Mouse (Mus musculus): ENCODE results near the gene Tom1. TPM values are rescaled to one million over a fixed set of nuclear protein-coding genes. Genes with fewer than 3 reads are reported as not detected.

The Tom1 gene
- polyA plus RNA-seq, 1 experiment from 2014 or later, result 44.9 TPM

DNA sequence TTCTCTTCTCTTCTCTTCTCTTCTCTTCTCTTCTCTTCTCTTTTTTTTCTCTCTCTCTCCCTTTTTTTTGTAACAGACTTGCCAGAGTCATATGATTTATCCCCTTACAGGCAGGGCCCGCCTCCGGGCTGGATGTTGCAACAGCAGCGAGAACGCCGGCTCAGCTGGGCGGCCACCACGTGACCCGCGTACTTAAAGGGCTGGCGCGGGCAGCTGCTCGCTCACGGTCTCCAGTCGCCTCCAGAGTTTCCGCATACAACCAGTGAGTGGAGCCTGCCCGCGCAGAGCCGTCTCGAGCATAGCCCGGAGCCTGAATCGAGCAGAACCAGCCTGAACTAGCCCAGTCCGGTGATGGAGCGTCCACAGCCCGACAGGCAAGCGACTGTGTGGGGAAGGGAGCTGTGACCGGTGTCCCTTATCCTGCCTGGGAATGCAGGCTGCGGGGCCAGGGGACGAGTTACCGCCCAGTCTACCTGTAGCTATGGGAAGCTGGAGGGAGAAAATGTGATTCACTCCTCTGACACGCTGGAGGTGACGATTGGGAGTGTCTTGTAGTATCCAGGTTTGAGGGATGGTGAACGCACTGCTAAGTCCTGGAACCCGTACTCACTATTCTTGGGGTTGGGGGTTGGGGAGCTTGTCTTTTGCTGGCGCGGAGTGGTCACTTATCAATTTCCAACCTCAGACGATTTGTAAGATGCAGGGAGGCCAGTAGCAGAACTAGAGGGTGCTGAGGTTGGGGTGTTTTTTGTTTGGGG, 60.1 kb downstream of the Tom1 start, which contains the start of gene Hmox1:
Gene Hmox1, plus strand, starts transcription at position 223 of the 758 bp plus-strand sequence.
- WGBS, result 1% methylated on average over 36 of the region's 36 CpGs
- peak within 1 kb of the TSS; percentile 87 for H3K4me2 ChIP-seq (ENCODE audit: low read depth, low read length)

DNA sequence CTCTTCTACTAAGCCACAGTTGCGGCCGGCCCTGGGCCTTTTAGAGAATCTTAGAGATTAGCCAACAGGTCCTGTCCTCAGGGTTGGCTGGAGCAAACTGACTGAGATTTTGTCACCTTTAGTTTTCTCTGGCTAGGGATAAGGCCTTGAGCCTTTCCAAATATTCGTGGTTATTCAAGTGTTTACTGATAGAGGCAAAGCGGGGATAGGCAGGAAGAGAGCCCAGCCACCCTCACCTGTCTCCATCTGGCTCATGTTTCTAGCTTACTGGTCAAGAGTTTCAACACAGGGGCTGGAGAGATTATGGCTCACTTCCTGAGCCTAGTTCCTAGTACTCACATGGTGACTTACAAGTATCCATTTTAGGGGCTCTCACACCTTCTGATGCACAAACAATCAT, 69.5 kb downstream of the Tom1 start:
- Histone ChIP-seq H3K9ac (ENCODE audit: low read depth, low read length) (no peak overlapping the region), H3K27me3 (replicated peaks; ENCODE audit: control insufficient read depth, insufficient read depth, low read length) (no peaks in the 10 kb centered on the region), H3K4me2 (ENCODE audit: low read depth, low read length) (no peak overlapping the region), H3K27ac (ENCODE audit: low read length) (no peak overlapping the region), H3K36me3 (ENCODE audit: control insufficient read depth, insufficient read depth, low read length) (no peaks in the 10 kb centered on the region), H3K4me1 (ENCODE audit: control insufficient read depth, insufficient read depth, low read length) (no peaks in the 10 kb centered on the region), H3K9me3 (ENCODE audit: control insufficient read depth, low read length) (no peaks in the 10 kb centered on the region), H3K4me3 (ENCODE audit: low read length) (no peak overlapping the region)
- WGBS, result 81% methylated on average over 4 of the region's 4 CpGs
- ATAC-seq, result no peak

More for the DNA sequence above, 60.1 kb downstream of the Tom1 start, which contains the start of gene Hmox1:
- ATAC-seq, result peak; percentile 94
- Histone ChIP-seq H3K4me1 (ENCODE audit: control insufficient read depth, insufficient read depth, low read length) (peaks cover 16% of the 10 kb centered on the region), H3K9ac (ENCODE audit: low read depth, low read length) (peak within 1 kb of the TSS; percentile 80), H3K4me3 (ENCODE audit: low read length) (peak within 1 kb of the TSS; percentile 68), H3K27me3 (replicated peaks; ENCODE audit: control insufficient read depth, insufficient read depth, low read length) (no peaks in the 10 kb centered on the region), H3K27ac (ENCODE audit: low read length) (peak within 1 kb of the TSS; percentile 76), H3K36me3 (ENCODE audit: control insufficient read depth, insufficient read depth, low read length) (0 out of 2 replicates have a peak, but pooled peaks cover 4% of the 10 kb centered on the region), H3K9me3 (ENCODE audit: control insufficient read depth, low read length) (no peaks in the 10 kb centered on the region)

DNA sequence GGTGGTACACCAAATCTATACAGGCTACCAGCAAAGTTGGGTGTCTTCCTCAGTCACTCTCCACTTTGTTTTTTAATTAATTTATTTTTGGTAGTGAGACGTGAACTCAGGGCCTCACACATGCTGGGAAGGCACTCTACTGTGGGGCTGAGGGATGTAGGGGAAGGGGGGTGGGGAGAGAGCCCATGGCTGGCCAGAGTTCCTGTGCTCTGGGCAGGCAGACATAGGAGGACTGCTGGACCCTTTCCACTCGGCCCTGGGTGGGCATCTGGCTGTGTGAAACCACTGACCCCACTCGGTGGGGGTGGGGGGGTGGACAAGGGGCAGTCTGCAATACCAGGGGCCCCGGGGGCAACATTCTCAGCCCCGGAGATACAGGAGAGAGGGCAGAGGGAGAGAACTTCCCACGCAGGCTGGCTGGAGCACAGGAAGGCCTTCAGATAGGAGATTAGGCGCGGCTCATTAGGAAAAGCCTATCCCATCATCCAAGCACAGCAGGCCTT, 69.9 kb downstream of the Tom1 start:
- no peak for ATAC-seq
- no peak overlapping the region for H3K27ac ChIP-seq (ENCODE audit: low read length)
- H3K36me3 ChIP-seq (ENCODE audit: control insufficient read depth, insufficient read depth, low read length), result no peaks in the 10 kb centered on the region
- no peak overlapping the region for H3K4me2 ChIP-seq (ENCODE audit: low read depth, low read length)
- no peaks in the 10 kb centered on the region for H3K9me3 ChIP-seq (ENCODE audit: control insufficient read depth, low read length)
- H3K4me1 ChIP-seq (ENCODE audit: control insufficient read depth, insufficient read depth, low read length), result no peaks in the 10 kb centered on the region
- no peak overlapping the region for H3K9ac ChIP-seq (ENCODE audit: low read depth, low read length)
- no peak overlapping the region for H3K4me3 ChIP-seq (ENCODE audit: low read length)
- WGBS, result 52% methylated on average over 8 of the region's 8 CpGs
- H3K27me3 ChIP-seq (replicated peaks; ENCODE audit: control insufficient read depth, insufficient read depth, low read length), result no peaks in the 10 kb centered on the region

DNA sequence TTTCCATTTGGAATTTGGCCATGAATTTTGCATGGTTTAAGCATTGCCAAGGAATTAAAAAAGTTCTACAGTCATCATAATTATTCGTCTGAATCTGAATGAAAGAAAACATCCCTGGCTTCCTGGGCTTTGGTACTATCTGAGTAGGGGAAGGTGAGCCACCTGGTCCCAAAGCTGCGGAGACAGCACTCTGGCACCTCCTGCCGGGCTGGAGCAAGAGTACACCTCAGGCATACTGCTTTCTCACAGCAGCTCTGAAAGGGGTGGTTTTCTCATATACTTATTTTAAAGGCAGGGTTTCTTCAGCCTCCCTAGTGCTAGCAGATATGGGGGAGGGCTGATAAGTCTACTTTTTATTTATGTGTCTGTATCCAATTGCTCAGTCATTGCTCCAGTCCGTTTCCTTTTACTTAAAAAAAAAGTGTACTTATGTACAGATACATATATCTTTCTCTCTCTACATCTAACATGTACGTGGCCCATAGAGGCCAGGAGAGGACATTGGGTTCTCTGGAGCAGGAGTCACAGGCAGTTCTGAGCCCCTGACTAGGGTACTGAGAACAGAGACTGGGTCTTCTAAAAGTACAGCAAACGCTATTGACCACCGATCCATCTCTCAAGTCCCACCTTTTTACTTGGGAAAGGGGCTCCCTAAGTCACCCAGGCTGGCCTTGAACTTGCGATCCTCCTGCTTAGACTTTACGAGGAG, 75.2 kb downstream of the Tom1 start:
- peaks cover 8% of the 10 kb centered on the region for H3K4me1 ChIP-seq (ENCODE audit: control insufficient read depth, insufficient read depth, low read length)
- H3K27ac ChIP-seq (ENCODE audit: low read length), result peak overlapping the region; percentile 79
- no peaks in the 10 kb centered on the region for H3K27me3 ChIP-seq (replicated peaks; ENCODE audit: control insufficient read depth, insufficient read depth, low read length)
- H3K4me3 ChIP-seq (ENCODE audit: low read length), result peak overlapping the region; percentile 86
- under 1% methylated on average over 9 of the region's 9 CpGs for WGBS
- H3K9me3 ChIP-seq (ENCODE audit: control insufficient read depth, low read length), result no peaks in the 10 kb centered on the region
- ATAC-seq, result peak; percentile 84
- H3K9ac ChIP-seq (ENCODE audit: low read depth, low read length), result peak overlapping the region; percentile 79
- peaks cover 8% of the 10 kb centered on the region for H3K36me3 ChIP-seq (ENCODE audit: control insufficient read depth, insufficient read depth, low read length)
- peak overlapping the region; percentile 71 for H3K4me2 ChIP-seq (ENCODE audit: low read depth, low read length)

- WGBS, result under 1% methylated on average over 59 of the region's 59 CpGs
Observed at GRCm38 (mm10) chr8:75109236-75109967, 75.9 kb downstream of the Tom1 start, which contains the start of gene Mcm5. Mcm5 (plus strand) TSS chr8:75109569.

GRCm38 (mm10) chr8:75110093-75110492, 76.6 kb downstream of the Tom1 start:
- Histone ChIP-seq H3K9ac (ENCODE audit: low read depth, low read length) (peak overlapping the region; percentile 79), H3K36me3 (ENCODE audit: control insufficient read depth, insufficient read depth, low read length) (peaks cover 13% of the 10 kb centered on the region), H3K27ac (ENCODE audit: low read length) (no peak overlapping the region), H3K9me3 (ENCODE audit: control insufficient read depth, low read length) (no peaks in the 10 kb centered on the region), H3K4me3 (ENCODE audit: low read length) (peak overlapping the region; percentile 86), H3K27me3 (replicated peaks; ENCODE audit: control insufficient read depth, insufficient read depth, low read length) (no peaks in the 10 kb centered on the region), H3K4me1 (ENCODE audit: control insufficient read depth, insufficient read depth, low read length) (peaks cover 8% of the 10 kb centered on the region), H3K4me2 (ENCODE audit: low read depth, low read length) (peak overlapping the region; percentile 71)
- 13% methylated on average over 13 of the region's 13 CpGs for WGBS
- ATAC-seq, result no peak

More at GRCm38 (mm10) chr8:75109236-75109967, 75.9 kb downstream of the Tom1 start, which contains the start of gene Mcm5:
- Histone ChIP-seq H3K9ac (ENCODE audit: low read depth, low read length) (peak within 1 kb of the TSS; percentile 79), H3K36me3 (ENCODE audit: control insufficient read depth, insufficient read depth, low read length) (peaks cover 13% of the 10 kb centered on the region), H3K4me3 (ENCODE audit: low read length) (peak within 1 kb of the TSS; percentile 86), H3K9me3 (ENCODE audit: control insufficient read depth, low read length) (no peaks in the 10 kb centered on the region), H3K4me2 (ENCODE audit: low read depth, low read length) (peak within 1 kb of the TSS; percentile 71), H3K27me3 (replicated peaks; ENCODE audit: control insufficient read depth, insufficient read depth, low read length) (no peaks in the 10 kb centered on the region), H3K4me1 (ENCODE audit: control insufficient read depth, insufficient read depth, low read length) (peaks cover 8% of the 10 kb centered on the region), H3K27ac (ENCODE audit: low read length) (peak within 1 kb of the TSS; percentile 79)
- ATAC-seq, result peak; percentile 98

- H3K9ac ChIP-seq (ENCODE audit: low read depth, low read length), result no peak overlapping the region
- H3K27me3 ChIP-seq (replicated peaks; ENCODE audit: control insufficient read depth, insufficient read depth, low read length), result no peaks in the 10 kb centered on the region
- no peak overlapping the region for H3K4me3 ChIP-seq (ENCODE audit: low read length)
- no peak overlapping the region for H3K27ac ChIP-seq (ENCODE audit: low read length)
- no peaks in the 10 kb centered on the region for H3K4me1 ChIP-seq (ENCODE audit: control insufficient read depth, insufficient read depth, low read length)
- no peaks in the 10 kb centered on the region for H3K9me3 ChIP-seq (ENCODE audit: control insufficient read depth, low read length)
- H3K4me2 ChIP-seq (ENCODE audit: low read depth, low read length), result no peak overlapping the region
- 90% methylated on average over 1 of the region's 1 CpGs for WGBS
- peaks cover 25% of the 10 kb centered on the region for H3K36me3 ChIP-seq (ENCODE audit: control insufficient read depth, insufficient read depth, low read length)
- ATAC-seq, result no peak
Observed at GRCm38 (mm10) chr8:75118505-75118904, 85.0 kb downstream of the Tom1 start.

DNA sequence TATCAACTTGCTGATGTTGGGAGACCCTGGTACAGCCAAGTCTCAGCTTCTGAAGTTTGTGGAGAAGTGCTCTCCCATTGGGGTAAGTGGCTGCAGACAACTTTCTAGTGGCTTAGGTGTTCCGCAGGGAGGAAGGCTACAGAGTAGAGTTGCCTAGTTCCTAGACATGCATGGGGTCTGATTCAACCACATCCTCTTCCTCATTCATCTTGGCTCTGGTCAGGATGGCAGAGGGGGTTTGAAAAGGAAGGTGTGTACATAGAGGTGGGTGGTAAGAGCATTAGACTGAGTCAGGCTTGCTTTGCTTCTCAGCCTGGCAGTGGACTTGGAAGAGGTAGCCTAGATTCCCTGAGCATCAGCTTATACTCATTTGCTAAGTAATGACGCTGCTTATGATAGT, 85.8 kb downstream of the Tom1 start:
- WGBS, result 94% methylated on average over 2 of the region's 2 CpGs
- Histone ChIP-seq H3K27ac (ENCODE audit: low read length) (no peak overlapping the region), H3K9ac (ENCODE audit: low read depth, low read length) (no peak overlapping the region; the same call in 1 of the 2 replicates), H3K4me1 (ENCODE audit: control insufficient read depth, insufficient read depth, low read length) (no peaks in the 10 kb centered on the region), H3K27me3 (replicated peaks; ENCODE audit: control insufficient read depth, insufficient read depth, low read length) (no peaks in the 10 kb centered on the region), H3K4me2 (ENCODE audit: low read depth, low read length) (no peak overlapping the region), H3K9me3 (ENCODE audit: control insufficient read depth, low read length) (no peaks in the 10 kb centered on the region), H3K4me3 (ENCODE audit: low read length) (no peak overlapping the region), H3K36me3 (ENCODE audit: control insufficient read depth, insufficient read depth, low read length) (peaks cover 23% of the 10 kb centered on the region; the same call in 1 of the 2 replicates)
- ATAC-seq, result no peak
